Mouse (Mus musculus) T-helper 17 cell (primary cell): ENCODE results near the gene Cyp24a1.

Experiments
- in situ Hi-C, 2 experiments: fragments of 300-600 bp; cut with MboI, MseI; formaldehyde crosslinking; loops; 1 replicate in 1 of 2; 2 replicates in 1 of 2; pipeline ENCODE4 v1.15.1; 2025; ENCODE audit warnings: high pct_unique_total_duplicates in 2 of 2

Cyp24a1 gene

DNA sequence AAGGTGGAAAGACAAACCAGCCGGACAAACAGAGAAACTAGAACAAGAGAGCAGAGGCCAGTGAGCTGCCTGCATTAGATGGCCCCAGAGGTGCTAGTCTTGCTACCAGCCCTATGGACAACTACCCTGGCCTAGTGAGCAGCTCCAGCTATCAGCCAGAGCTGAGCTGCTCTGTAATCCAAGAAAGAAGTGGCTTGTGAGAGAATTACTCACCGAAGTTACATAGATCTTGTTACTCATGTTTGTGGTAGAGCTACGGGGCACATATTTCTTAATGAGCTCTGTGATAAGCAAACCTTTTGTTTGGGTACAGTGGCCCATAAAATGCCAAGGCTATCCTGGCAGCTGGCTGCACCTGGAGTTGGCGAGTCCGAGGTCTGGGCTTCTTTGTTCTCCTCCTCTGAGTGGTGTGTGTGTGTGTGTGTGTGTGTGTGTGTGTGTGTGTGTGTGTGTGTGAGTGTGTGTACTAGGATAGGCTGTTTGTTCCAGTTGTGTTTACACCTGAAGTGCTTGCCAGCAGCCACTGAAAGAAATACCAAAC, 50.0 kb downstream of the Cyp24a1 start:
- in situ Hi-C loops, result loop anchor here in 1 of 2 experiments (5.0 to 10.0 kb wide), 2 partner anchors 60 to 428 kb away; no protein-coding TSS in a partner anchor

DNA sequence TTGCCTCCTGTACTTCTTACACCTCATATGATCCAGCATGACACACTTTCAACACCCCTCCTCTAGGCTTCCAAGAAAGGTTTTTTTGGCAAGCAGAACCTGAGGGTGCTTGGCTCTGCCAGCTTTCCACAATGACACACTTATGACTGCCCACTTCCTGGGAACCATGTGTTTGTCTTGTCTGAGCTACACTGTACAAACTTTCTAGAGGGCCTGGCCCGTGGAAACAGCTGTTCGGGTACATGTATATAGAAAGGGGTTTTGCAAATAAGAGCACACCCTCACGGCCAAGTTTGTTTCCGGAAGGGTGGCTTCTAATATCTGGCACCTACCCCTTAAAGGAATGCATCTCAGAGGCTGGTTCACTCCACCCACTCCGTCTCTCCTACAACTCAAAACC, 51.1 kb downstream of the Cyp24a1 start:
- in situ Hi-C loops, result loop anchor here in 1 of 2 experiments (5.0 to 10.0 kb wide), 2 partner anchors 61 to 429 kb away; no protein-coding TSS in a partner anchor

DNA sequence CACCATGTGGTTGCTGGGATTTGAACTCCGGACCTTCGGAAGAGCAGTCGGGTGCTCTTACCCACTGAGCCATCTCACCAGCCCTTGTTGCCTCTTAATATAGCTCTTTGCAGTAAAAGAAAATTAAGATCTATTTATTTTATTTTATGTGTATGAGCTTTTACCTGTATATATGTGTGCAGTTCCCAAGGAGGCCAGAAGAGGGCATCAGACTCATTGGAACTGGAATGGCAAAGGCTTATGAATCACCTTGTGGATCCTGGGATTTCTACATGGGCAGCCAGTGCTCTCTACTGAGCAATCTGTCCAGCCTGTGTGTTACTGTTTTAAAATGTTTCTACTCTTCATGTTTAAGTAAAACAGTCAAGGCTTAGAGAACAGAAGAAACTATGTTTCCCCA, 54.4 kb downstream of the Cyp24a1 start:
- in situ Hi-C loops, result loop anchor here in 1 of 2 experiments (10.0 kb wide), 1 partner anchor 432 kb away; no protein-coding TSS in a partner anchor

DNA sequence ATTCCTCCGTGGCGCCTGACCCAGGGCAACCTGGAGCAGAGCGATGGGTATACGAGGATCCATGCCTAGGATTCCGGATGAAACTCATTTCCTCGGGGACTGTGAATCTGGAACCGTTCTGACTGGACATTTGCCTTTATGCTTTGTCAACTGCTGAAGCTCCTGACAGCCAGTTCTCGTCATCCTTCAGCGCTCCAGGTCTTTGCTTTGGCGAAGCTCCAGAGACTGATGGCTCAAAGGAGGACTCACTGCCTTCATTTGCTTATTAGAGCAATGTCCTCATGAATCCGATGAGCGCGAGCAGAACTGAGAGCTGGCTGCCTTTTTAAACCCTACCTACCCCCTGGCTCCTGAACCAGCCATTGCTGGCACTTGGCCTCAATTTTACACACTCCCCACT, 58.2 kb downstream of the Cyp24a1 start:
- in situ Hi-C loops, result no loop called here

DNA sequence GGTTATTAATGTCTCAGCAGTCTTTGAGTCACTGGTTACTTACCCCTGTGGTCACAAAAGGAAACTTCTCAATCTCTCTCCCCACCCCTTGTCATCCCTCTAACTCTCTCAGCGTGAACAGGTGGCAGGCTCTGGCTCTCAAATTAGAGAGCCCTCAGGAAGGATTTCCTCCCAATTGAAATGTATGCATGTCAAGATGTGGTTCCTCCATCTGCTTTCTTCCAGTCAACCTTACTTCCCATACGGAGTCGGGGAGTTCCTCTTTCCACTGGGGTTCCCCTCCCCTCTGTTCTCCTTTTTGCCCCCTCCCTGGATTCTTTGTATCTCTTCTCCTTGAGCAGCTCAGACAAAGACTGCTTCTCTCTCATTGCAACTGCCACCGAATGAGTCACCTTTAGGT, 60.7 kb downstream of the Cyp24a1 start:
- in situ Hi-C loops, result no loop called here
